Mouse (Mus musculus): ENCODE measurements around the gene Taf1d. TPM values are rescaled to one million over a fixed set of nuclear protein-coding genes. Genes with fewer than 3 reads are reported as not detected.
A peak's percentile ranks its signal among the peaks of the same experiment; 100 is the strongest.
"Not testable (repeated sequence)": the region's sequence is repeated elsewhere in the genome, so short reads cannot be mapped to it uniquely, and the experiment has no call there.

Gene Taf1d
- polyA plus RNA-seq, 1 experiment from 2014 or later: 44.0 TPM

GRCm38 (mm10) chr9:15301399-15301798 lies 4.6 kb upstream of the Taf1d start:
- 0 out of 2 replicates have a peak, but pooled peaks cover 6% of the 10 kb centered on the region for H3K36me3 ChIP-seq (ENCODE audit: control insufficient read depth, insufficient read depth, low read length)
- peaks cover 6% of the 10 kb centered on the region; the same call in 1 of the 2 replicates for H3K4me1 ChIP-seq (ENCODE audit: control insufficient read depth, insufficient read depth, low read length)
- ATAC-seq (ENCODE audit: low FRiP score, low TSS enrichment) (no peak), DNase-seq (no peak)
- H3K9me3 ChIP-seq (ENCODE audit: control insufficient read depth, low read length): no peaks in the 10 kb centered on the region
- WGBS: 57% methylated on average over 6 of the region's 6 CpGs
- no peaks in the 10 kb centered on the region for H3K27me3 ChIP-seq (ENCODE audit: control insufficient read depth, insufficient read depth, low read length)
- no peak overlapping the region for H3K4me3 ChIP-seq (replicated peaks; ENCODE audit: low read depth, low read length)
- H3K9ac ChIP-seq (replicated peaks; ENCODE audit: low read length): no peak overlapping the region
- H3K27ac ChIP-seq (replicated peaks; ENCODE audit: low read depth, low read length): no peak overlapping the region
- H3K4me2 ChIP-seq (ENCODE audit: low read length): no peak overlapping the region

- not testable (repeated sequence) for H3K36me3 ChIP-seq (ENCODE audit: control insufficient read depth, insufficient read depth, low read length); H3K27me3 ChIP-seq (ENCODE audit: control insufficient read depth, insufficient read depth, low read length); H3K4me3 ChIP-seq (replicated peaks; ENCODE audit: low read depth, low read length); H3K4me2 ChIP-seq (ENCODE audit: low read length); ATAC-seq (ENCODE audit: low FRiP score, low TSS enrichment); H3K27ac ChIP-seq (replicated peaks; ENCODE audit: low read depth, low read length); H3K9me3 ChIP-seq (ENCODE audit: control insufficient read depth, low read length); H3K9ac ChIP-seq (replicated peaks; ENCODE audit: low read length); DNase-seq
- peaks cover 10% of the 10 kb centered on the region for H3K4me1 ChIP-seq (ENCODE audit: control insufficient read depth, insufficient read depth, low read length)
- whole genome bisulfite sequencing: 85% methylated on average over 6 of the region's 6 CpGs
Measured at GRCm38 (mm10) chr9:15302006-15302405, 4.0 kb upstream of the Taf1d start.

- H3K36me3 ChIP-seq (ENCODE audit: control insufficient read depth, insufficient read depth, low read length): no peaks in the 10 kb centered on the region
- no peak overlapping the region for H3K4me3 ChIP-seq (replicated peaks; ENCODE audit: low read depth, low read length)
- no peak overlapping the region for H3K9ac ChIP-seq (replicated peaks; ENCODE audit: low read length)
- DNase-seq (no peak), ATAC-seq (ENCODE audit: low FRiP score, low TSS enrichment) (no peak)
- H3K4me1 ChIP-seq (ENCODE audit: control insufficient read depth, insufficient read depth, low read length): peaks cover 19% of the 10 kb centered on the region
- no peaks in the 10 kb centered on the region for H3K27me3 ChIP-seq (ENCODE audit: control insufficient read depth, insufficient read depth, low read length)
- 73% methylated on average over 2 of the region's 2 CpGs for WGBS
- no peak overlapping the region for H3K4me2 ChIP-seq (ENCODE audit: low read length)
- H3K27ac ChIP-seq (replicated peaks; ENCODE audit: low read depth, low read length): no peak overlapping the region
- no peaks in the 10 kb centered on the region for H3K9me3 ChIP-seq (ENCODE audit: control insufficient read depth, low read length)
Measured at GRCm38 (mm10) chr9:15302881-15303280, 3.1 kb upstream of the Taf1d start.

- H3K27me3 ChIP-seq (ENCODE audit: control insufficient read depth, insufficient read depth, low read length): no peaks in the 10 kb centered on the region
- under 1% methylated on average over 35 of the region's 35 CpGs for WGBS
- peak within 1 kb of the TSS; percentile 90 for H3K4me2 ChIP-seq (ENCODE audit: low read length)
- peaks cover 31% of the 10 kb centered on the region for H3K36me3 ChIP-seq (ENCODE audit: control insufficient read depth, insufficient read depth, low read length)
- H3K27ac ChIP-seq (replicated peaks; ENCODE audit: low read depth, low read length): peak within 1 kb of the TSS; percentile 91
- H3K9ac ChIP-seq (replicated peaks; ENCODE audit: low read length): peak within 1 kb of the TSS; percentile 88
- H3K4me3 ChIP-seq (replicated peaks; ENCODE audit: low read depth, low read length): peak within 1 kb of the TSS; percentile 86
- peaks cover 30% of the 10 kb centered on the region for H3K4me1 ChIP-seq (ENCODE audit: control insufficient read depth, insufficient read depth, low read length)
- DNase-seq (peak; percentile 73), ATAC-seq (ENCODE audit: low FRiP score, low TSS enrichment) (peak; percentile 88)
- no peaks in the 10 kb centered on the region for H3K9me3 ChIP-seq (ENCODE audit: control insufficient read depth, low read length)
Measured at GRCm38 (mm10) chr9:15306398-15307119, 545 bp downstream of the Taf1d start, which contains the start of gene 4931406C07Rik. Gene 4931406C07Rik (minus strand): TSS chr9:15306448.

GRCm38 (mm10) chr9:15307257-15307656 lies 1.2 kb downstream of the Taf1d start:
- ATAC-seq (ENCODE audit: low FRiP score, low TSS enrichment) (no peak), DNase-seq (no peak)
- no peak overlapping the region for H3K27ac ChIP-seq (replicated peaks; ENCODE audit: low read depth, low read length)
- WGBS: 10% methylated on average over 6 of the region's 6 CpGs
- H3K4me1 ChIP-seq (ENCODE audit: control insufficient read depth, insufficient read depth, low read length): peaks cover 30% of the 10 kb centered on the region
- H3K4me3 ChIP-seq (replicated peaks; ENCODE audit: low read depth, low read length): peak overlapping the region; percentile 86
- H3K9me3 ChIP-seq (ENCODE audit: control insufficient read depth, low read length): no peaks in the 10 kb centered on the region
- H3K27me3 ChIP-seq (ENCODE audit: control insufficient read depth, insufficient read depth, low read length): no peaks in the 10 kb centered on the region
- peaks cover 38% of the 10 kb centered on the region for H3K36me3 ChIP-seq (ENCODE audit: control insufficient read depth, insufficient read depth, low read length)
- H3K4me2 ChIP-seq (ENCODE audit: low read length): peak overlapping the region; percentile 90
- peak overlapping the region; percentile 88; the same call in 1 of the 2 replicates for H3K9ac ChIP-seq (replicated peaks; ENCODE audit: low read length)

- Histone ChIP-seq H3K9ac (replicated peaks; ENCODE audit: low read length) (no peak overlapping the region; the same call in 1 of the 2 replicates), H3K27me3 (ENCODE audit: control insufficient read depth, insufficient read depth, low read length) (no peaks in the 10 kb centered on the region), H3K36me3 (ENCODE audit: control insufficient read depth, insufficient read depth, low read length) (peaks cover 48% of the 10 kb centered on the region), H3K4me3 (replicated peaks; ENCODE audit: low read depth, low read length) (no peak overlapping the region), H3K27ac (replicated peaks; ENCODE audit: low read depth, low read length) (no peak overlapping the region), H3K4me2 (ENCODE audit: low read length) (no peak overlapping the region), H3K4me1 (ENCODE audit: control insufficient read depth, insufficient read depth, low read length) (peaks cover 30% of the 10 kb centered on the region), H3K9me3 (ENCODE audit: control insufficient read depth, low read length) (no peaks in the 10 kb centered on the region)
- no peak for ATAC-seq (ENCODE audit: low FRiP score, low TSS enrichment)
- no peak for DNase-seq
- 52% methylated on average over 2 of the region's 2 CpGs for WGBS
Measured at GRCm38 (mm10) chr9:15308254-15308653, 2.2 kb downstream of the Taf1d start.

- H3K4me2 ChIP-seq (ENCODE audit: low read length): no peak overlapping the region
- WGBS: 87% methylated on average over 4 of the region's 4 CpGs
- no peak overlapping the region for H3K4me3 ChIP-seq (replicated peaks; ENCODE audit: low read depth, low read length)
- H3K27me3 ChIP-seq (ENCODE audit: control insufficient read depth, insufficient read depth, low read length): no peaks in the 10 kb centered on the region
- peaks cover 59% of the 10 kb centered on the region for H3K36me3 ChIP-seq (ENCODE audit: control insufficient read depth, insufficient read depth, low read length)
- no peak overlapping the region for H3K9ac ChIP-seq (replicated peaks; ENCODE audit: low read length)
- H3K9me3 ChIP-seq (ENCODE audit: control insufficient read depth, low read length): no peaks in the 10 kb centered on the region
- H3K4me1 ChIP-seq (ENCODE audit: control insufficient read depth, insufficient read depth, low read length): peaks cover 30% of the 10 kb centered on the region
- no peak overlapping the region for H3K27ac ChIP-seq (replicated peaks; ENCODE audit: low read depth, low read length)
- ATAC-seq (ENCODE audit: low FRiP score, low TSS enrichment) (no peak), DNase-seq (no peak)
Measured at GRCm38 (mm10) chr9:15309425-15309824, 3.4 kb downstream of the Taf1d start.

GRCm38 (mm10) chr9:15310179-15310578 lies 4.2 kb downstream of the Taf1d start:
- WGBS: 96% methylated on average over 1 of the region's 1 CpGs

More at GRCm38 (mm10) chr9:15310179-15310578, 4.2 kb downstream of the Taf1d start:
- DNase-seq (no peak), ATAC-seq (ENCODE audit: low FRiP score, low TSS enrichment) (no peak)
- no peak overlapping the region for H3K4me3 ChIP-seq (replicated peaks; ENCODE audit: low read depth, low read length)
- H3K27me3 ChIP-seq (ENCODE audit: control insufficient read depth, insufficient read depth, low read length): no peaks in the 10 kb centered on the region
- peaks cover 67% of the 10 kb centered on the region for H3K36me3 ChIP-seq (ENCODE audit: control insufficient read depth, insufficient read depth, low read length)
- H3K4me1 ChIP-seq (ENCODE audit: control insufficient read depth, insufficient read depth, low read length): peaks cover 29% of the 10 kb centered on the region
- no peak overlapping the region for H3K4me2 ChIP-seq (ENCODE audit: low read length)
- no peaks in the 10 kb centered on the region for H3K9me3 ChIP-seq (ENCODE audit: control insufficient read depth, low read length)
- H3K27ac ChIP-seq (replicated peaks; ENCODE audit: low read depth, low read length): no peak overlapping the region
- no peak overlapping the region for H3K9ac ChIP-seq (replicated peaks; ENCODE audit: low read length)

Data from midbrain, embryonic 14.5 days (tissue).